Mouse (Mus musculus): ENCODE data around the gene March10. TPM values are rescaled to one million over a fixed set of nuclear protein-coding genes. Genes with fewer than 3 reads are reported as not detected.
A peak's percentile ranks its signal among the peaks of the same experiment; 100 is the strongest.

March10 gene
- polyA plus RNA-seq, 1 experiment from 2014 or later, result not detected

- Histone ChIP-seq H3K9ac (ENCODE audit: low read length) (no peak overlapping the region), H3K27me3 (ENCODE audit: control insufficient read depth, insufficient read depth, low read length) (no peaks in the 10 kb centered on the region), H3K9me3 (ENCODE audit: control insufficient read depth, low read length) (no peaks in the 10 kb centered on the region), H3K36me3 (ENCODE audit: control insufficient read depth, insufficient read depth, low read length) (peaks cover 2% of the 10 kb centered on the region), H3K27ac (replicated peaks; ENCODE audit: low read depth, low read length) (no peak overlapping the region), H3K4me3 (ENCODE audit: low read depth, low read length) (no peak overlapping the region), H3K4me1 (ENCODE audit: control insufficient read depth, insufficient read depth, low read length) (no peaks in the 10 kb centered on the region), H3K4me2 (ENCODE audit: low read depth, severe bottlenecking) (no peak overlapping the region)
- DNase-seq (ENCODE audit: low spot score) (no peak), ATAC-seq (ENCODE audit: insufficient number of reproducible peaks, low FRiP score, low TSS enrichment, low read depth) (no peak)
- WGBS, result 79% methylated on average over 8 of the region's 8 CpGs
Observed at GRCm38 (mm10) chr11:105333867-105334670, 122.5 kb downstream of the March10 start.

DNA sequence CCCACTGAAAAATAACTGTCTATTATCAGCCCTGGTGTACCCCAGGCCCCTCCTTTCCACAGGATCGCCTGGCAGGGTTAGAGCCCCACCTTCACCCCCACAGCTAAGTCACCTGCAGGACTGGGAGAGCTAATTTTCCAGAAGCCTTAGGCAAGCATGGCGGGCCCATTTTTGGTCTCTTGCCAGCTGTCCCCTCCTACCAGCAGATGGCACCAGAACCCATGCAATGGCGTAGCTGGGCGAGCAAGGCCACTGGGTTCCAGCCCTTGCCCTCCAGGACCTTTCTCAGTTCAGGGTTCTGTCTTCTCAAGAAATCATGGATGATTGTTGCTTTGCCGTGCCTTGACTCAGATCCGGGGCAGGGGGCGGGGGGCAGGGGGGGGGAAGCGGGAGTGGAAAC is 124.1 kb downstream of the March10 start:
- H3K9ac ChIP-seq (ENCODE audit: low read length), result no peak overlapping the region
- no peak overlapping the region for H3K4me2 ChIP-seq (ENCODE audit: low read depth, severe bottlenecking)
- no peak overlapping the region for H3K4me3 ChIP-seq (ENCODE audit: low read depth, low read length)
- WGBS, result 75% methylated on average over 8 of the region's 8 CpGs
- H3K27me3 ChIP-seq (ENCODE audit: control insufficient read depth, insufficient read depth, low read length), result no peaks in the 10 kb centered on the region
- DNase-seq (ENCODE audit: low spot score) (peak; percentile 68), ATAC-seq (ENCODE audit: insufficient number of reproducible peaks, low FRiP score, low TSS enrichment, low read depth) (no peak)
- H3K36me3 ChIP-seq (ENCODE audit: control insufficient read depth, insufficient read depth, low read length), result peaks cover 2% of the 10 kb centered on the region; the same call in 1 of the 2 replicates
- no peaks in the 10 kb centered on the region for H3K4me1 ChIP-seq (ENCODE audit: control insufficient read depth, insufficient read depth, low read length)
- H3K9me3 ChIP-seq (ENCODE audit: control insufficient read depth, low read length), result no peaks in the 10 kb centered on the region
- H3K27ac ChIP-seq (replicated peaks; ENCODE audit: low read depth, low read length), result no peak overlapping the region

DNA sequence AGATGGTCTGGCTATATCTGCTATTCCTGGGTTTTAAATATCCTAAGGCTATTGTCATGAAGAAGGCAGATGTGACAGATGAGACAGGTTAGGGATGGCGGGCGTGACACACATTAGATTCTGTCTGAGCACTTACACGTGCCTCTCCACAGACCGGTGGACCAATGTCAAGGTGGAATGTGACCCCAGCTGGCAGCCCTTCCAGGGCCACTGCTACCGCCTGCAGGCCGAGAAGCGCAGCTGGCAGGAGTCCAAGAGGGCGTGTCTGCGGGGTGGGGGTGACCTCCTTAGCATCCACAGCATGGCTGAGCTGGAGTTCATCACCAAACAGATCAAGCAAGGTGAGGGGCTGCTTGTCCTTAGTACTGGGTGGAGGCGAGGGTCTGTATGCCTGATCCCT is 124.8 kb downstream of the March10 start:
- DNase-seq (ENCODE audit: low spot score), result peak; percentile 47
- H3K27me3 ChIP-seq (ENCODE audit: control insufficient read depth, insufficient read depth, low read length), result no peaks in the 10 kb centered on the region
- no peak overlapping the region for H3K4me2 ChIP-seq (ENCODE audit: low read depth, severe bottlenecking)
- H3K9me3 ChIP-seq (ENCODE audit: control insufficient read depth, low read length), result no peaks in the 10 kb centered on the region
- no peak for ATAC-seq (ENCODE audit: insufficient number of reproducible peaks, low FRiP score, low TSS enrichment, low read depth)
- peaks cover 2% of the 10 kb centered on the region; the same call in 1 of the 2 replicates for H3K36me3 ChIP-seq (ENCODE audit: control insufficient read depth, insufficient read depth, low read length)
- 56% methylated on average over 10 of the region's 10 CpGs for WGBS
- no peak overlapping the region for H3K27ac ChIP-seq (replicated peaks; ENCODE audit: low read depth, low read length)
- H3K4me1 ChIP-seq (ENCODE audit: control insufficient read depth, insufficient read depth, low read length), result no peaks in the 10 kb centered on the region
- H3K9ac ChIP-seq (ENCODE audit: low read length), result no peak overlapping the region
- H3K4me3 ChIP-seq (ENCODE audit: low read depth, low read length), result no peak overlapping the region

DNA sequence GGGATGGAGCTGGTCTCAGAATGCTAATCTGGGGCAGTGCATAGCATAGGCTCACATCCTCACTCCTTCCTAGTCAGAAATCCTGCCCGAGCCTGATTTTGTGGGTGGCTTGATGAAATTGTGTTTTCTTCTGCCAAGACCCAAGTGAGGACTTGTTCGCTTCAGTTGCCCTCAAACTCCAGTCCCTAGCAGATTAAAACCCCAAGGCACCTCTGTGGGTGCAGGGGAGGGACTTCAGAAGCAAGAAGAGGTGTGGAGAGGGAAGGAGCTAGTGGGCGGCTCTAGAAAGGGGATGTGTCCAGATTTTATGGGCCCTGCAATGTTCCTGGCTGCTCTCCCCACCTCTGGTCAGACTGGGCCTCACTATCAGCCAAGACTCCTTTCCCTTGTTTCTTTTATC is 125.4 kb downstream of the March10 start:
- DNase-seq (ENCODE audit: low spot score), result no peak
- Histone ChIP-seq H3K36me3 (ENCODE audit: control insufficient read depth, insufficient read depth, low read length) (peaks cover 2% of the 10 kb centered on the region; the same call in 1 of the 2 replicates), H3K4me1 (ENCODE audit: control insufficient read depth, insufficient read depth, low read length) (no peaks in the 10 kb centered on the region), H3K4me2 (ENCODE audit: low read depth, severe bottlenecking) (no peak overlapping the region), H3K27me3 (ENCODE audit: control insufficient read depth, insufficient read depth, low read length) (no peaks in the 10 kb centered on the region), H3K9ac (ENCODE audit: low read length) (no peak overlapping the region), H3K9me3 (ENCODE audit: control insufficient read depth, low read length) (no peaks in the 10 kb centered on the region), H3K27ac (replicated peaks; ENCODE audit: low read depth, low read length) (no peak overlapping the region), H3K4me3 (ENCODE audit: low read depth, low read length) (no peak overlapping the region)
- no peak for ATAC-seq (ENCODE audit: insufficient number of reproducible peaks, low FRiP score, low TSS enrichment, low read depth)
- 85% methylated on average over 3 of the region's 3 CpGs for WGBS

GRCm38 (mm10) chr11:105329962-105330361 is 126.6 kb downstream of the March10 start:
- ATAC-seq (ENCODE audit: insufficient number of reproducible peaks, low FRiP score, low TSS enrichment, low read depth), result no peak
- H3K27ac ChIP-seq (replicated peaks; ENCODE audit: low read depth, low read length), result no peak overlapping the region
- no peak overlapping the region for H3K9ac ChIP-seq (ENCODE audit: low read length)
- no peaks in the 10 kb centered on the region for H3K27me3 ChIP-seq (ENCODE audit: control insufficient read depth, insufficient read depth, low read length)
- DNase-seq (ENCODE audit: low spot score), result no peak
- H3K4me1 ChIP-seq (ENCODE audit: control insufficient read depth, insufficient read depth, low read length), result no peaks in the 10 kb centered on the region
- 72% methylated on average over 9 of the region's 9 CpGs for WGBS
- no peak overlapping the region for H3K4me2 ChIP-seq (ENCODE audit: low read depth, severe bottlenecking)
- no peaks in the 10 kb centered on the region for H3K9me3 ChIP-seq (ENCODE audit: control insufficient read depth, low read length)
- no peak overlapping the region for H3K4me3 ChIP-seq (ENCODE audit: low read depth, low read length)
- H3K36me3 ChIP-seq (ENCODE audit: control insufficient read depth, insufficient read depth, low read length), result peaks cover 2% of the 10 kb centered on the region; the same call in 1 of the 2 replicates

DNA sequence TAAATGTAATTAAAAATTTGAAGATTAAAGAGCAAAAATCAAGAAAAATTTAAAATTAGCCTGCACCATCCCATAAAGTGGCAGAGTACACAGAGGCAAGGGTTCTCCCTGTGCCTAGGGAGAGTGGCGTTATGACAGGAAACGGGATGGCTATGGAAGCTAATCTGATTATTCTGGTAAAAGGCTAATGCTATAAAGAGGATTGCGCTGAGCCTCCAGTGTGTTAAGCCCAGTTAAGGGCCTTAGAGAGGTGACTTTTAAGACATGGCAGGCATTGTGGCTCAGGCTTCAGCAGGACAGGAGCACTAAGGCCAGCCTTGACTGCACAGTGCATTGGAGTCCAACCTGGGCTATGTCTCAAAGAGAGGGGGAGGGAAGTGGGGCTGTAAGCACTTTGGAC is 129.4 kb downstream of the March10 start:
- H3K4me2 ChIP-seq (ENCODE audit: low read depth, severe bottlenecking), result no peak overlapping the region

DNA sequence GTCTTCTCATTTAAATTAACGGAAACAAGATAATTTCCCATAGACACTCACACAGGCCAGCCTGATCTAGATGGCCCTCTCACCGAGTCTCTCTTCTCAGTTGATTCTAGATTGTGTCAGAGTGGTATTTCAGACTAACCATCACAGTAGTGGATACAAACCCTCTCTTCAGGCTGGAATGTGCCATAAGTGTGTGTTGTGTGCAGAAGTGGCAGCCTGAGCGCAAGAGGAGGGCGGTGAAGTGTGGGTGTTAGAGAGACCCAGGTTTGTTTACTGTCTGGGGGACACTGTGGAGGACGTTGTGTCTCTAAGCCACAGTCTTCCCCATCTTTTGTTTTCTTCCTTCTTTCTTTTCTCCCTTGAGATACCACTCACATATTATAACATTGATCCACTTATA is 133.0 kb downstream of the March10 start:
- Histone ChIP-seq H3K9ac (ENCODE audit: low read length) (no peak overlapping the region), H3K27ac (replicated peaks; ENCODE audit: low read depth, low read length) (no peak overlapping the region), H3K4me2 (ENCODE audit: low read depth, severe bottlenecking) (no peak overlapping the region), H3K4me3 (ENCODE audit: low read depth, low read length) (no peak overlapping the region), H3K27me3 (ENCODE audit: control insufficient read depth, insufficient read depth, low read length) (no peaks in the 10 kb centered on the region), H3K4me1 (ENCODE audit: control insufficient read depth, insufficient read depth, low read length) (no peaks in the 10 kb centered on the region), H3K9me3 (ENCODE audit: control insufficient read depth, low read length) (no peaks in the 10 kb centered on the region), H3K36me3 (ENCODE audit: control insufficient read depth, insufficient read depth, low read length) (peaks cover 2% of the 10 kb centered on the region; the same call in 1 of the 2 replicates)
- no peak for DNase-seq (ENCODE audit: low spot score)
- WGBS, result 91% methylated on average over 5 of the region's 5 CpGs
- ATAC-seq (ENCODE audit: insufficient number of reproducible peaks, low FRiP score, low TSS enrichment, low read depth), result no peak

More for the DNA sequence above, 129.4 kb downstream of the March10 start:
- Histone ChIP-seq H3K36me3 (ENCODE audit: control insufficient read depth, insufficient read depth, low read length) (peaks cover 2% of the 10 kb centered on the region; the same call in 1 of the 2 replicates), H3K9me3 (ENCODE audit: control insufficient read depth, low read length) (no peaks in the 10 kb centered on the region), H3K4me3 (ENCODE audit: low read depth, low read length) (no peak overlapping the region), H3K9ac (ENCODE audit: low read length) (no peak overlapping the region), H3K4me1 (ENCODE audit: control insufficient read depth, insufficient read depth, low read length) (no peaks in the 10 kb centered on the region), H3K27me3 (ENCODE audit: control insufficient read depth, insufficient read depth, low read length) (no peaks in the 10 kb centered on the region), H3K27ac (replicated peaks; ENCODE audit: low read depth, low read length) (no peak overlapping the region)
- DNase-seq (ENCODE audit: low spot score), result no peak
- ATAC-seq (ENCODE audit: insufficient number of reproducible peaks, low FRiP score, low TSS enrichment, low read depth), result no peak
- WGBS, result 94% methylated on average over 3 of the region's 3 CpGs

- Histone ChIP-seq H3K9me3 (ENCODE audit: control insufficient read depth, low read length) (no peaks in the 10 kb centered on the region), H3K27ac (replicated peaks; ENCODE audit: low read depth, low read length) (no peak overlapping the region), H3K9ac (ENCODE audit: low read length) (no peak overlapping the region), H3K4me1 (ENCODE audit: control insufficient read depth, insufficient read depth, low read length) (no peaks in the 10 kb centered on the region), H3K36me3 (ENCODE audit: control insufficient read depth, insufficient read depth, low read length) (no peaks in the 10 kb centered on the region; the same call in 1 of the 2 replicates), H3K27me3 (ENCODE audit: control insufficient read depth, insufficient read depth, low read length) (no peaks in the 10 kb centered on the region), H3K4me3 (ENCODE audit: low read depth, low read length) (no peak overlapping the region), H3K4me2 (ENCODE audit: low read depth, severe bottlenecking) (no peak overlapping the region)
- DNase-seq (ENCODE audit: low spot score) (no peak), ATAC-seq (ENCODE audit: insufficient number of reproducible peaks, low FRiP score, low TSS enrichment, low read depth) (no peak)
- 68% methylated on average over 2 of the region's 2 CpGs for WGBS
Observed at GRCm38 (mm10) chr11:105321090-105321489, 135.4 kb downstream of the March10 start.
